Mouse (Mus musculus): ENCODE measurements around the gene F2r.

- TF ChIP-seq CTCF (IDR thresholded peaks at IDR 0.05; ENCODE audit: control insufficient read depth, insufficient read depth, insufficient replicate concordance, low read depth, low read length) (no peak), POLR2A (IDR thresholded peaks at IDR 0.05; ENCODE audit: control insufficient read depth, low read depth, low read length) (no peak)
Measured at GRCm38 (mm10) chr13:95607019-95607418, 11.3 kb downstream of the F2r start.
